Mouse (Mus musculus): ENCODE results near the gene Cul4a. TPM values are rescaled to one million over a fixed set of nuclear protein-coding genes. Genes with fewer than 3 reads are reported as not detected.

Cul4a gene
- total and polyA plus RNA-seq, 3 experiments, result 35.0 to 76.0 (median 68.5) TPM

DNA sequence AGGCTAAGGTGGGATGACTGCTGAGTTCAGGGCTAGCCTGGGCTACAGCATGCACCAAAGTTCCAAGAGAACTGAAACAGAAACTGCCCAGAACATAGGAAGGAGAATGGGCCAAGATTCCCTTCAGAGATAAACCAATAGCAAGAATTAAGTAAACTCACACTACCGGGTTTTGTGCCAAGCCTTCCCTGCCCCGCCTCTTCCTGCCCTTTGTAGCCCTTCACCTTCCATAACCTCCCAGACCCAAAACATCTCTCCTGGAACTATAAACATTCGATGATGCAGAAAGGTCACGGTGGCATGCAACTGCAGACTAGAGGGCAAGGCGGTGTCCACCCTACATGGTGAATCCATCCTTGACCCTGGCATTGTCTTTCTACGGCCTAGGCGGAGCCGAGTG, 84.8 kb downstream of the Cul4a start:
- no peak overlapping the region for H3K27ac ChIP-seq
- H3K4me1 ChIP-seq (ENCODE audit: control insufficient read depth, insufficient read depth, low read length), result no peaks in the 10 kb centered on the region
- no peaks in the 10 kb centered on the region for H3K36me3 ChIP-seq (ENCODE audit: control insufficient read depth, insufficient read depth, low read length)
- DNase-seq, result no peak
- H3K79me2 ChIP-seq (replicated peaks; ENCODE audit: control insufficient read depth, insufficient read depth, low read length), result no peaks in the 10 kb centered on the region
- WGBS, result 84% methylated on average over 8 of the region's 8 CpGs
- no peak overlapping the region for H3K4me3 ChIP-seq
- H3K9ac ChIP-seq (ENCODE audit: low read depth, low read length), result no peak overlapping the region
- H3K27me3 ChIP-seq (ENCODE audit: control insufficient read depth, insufficient read depth, low read length), result no peaks in the 10 kb centered on the region
- TF ChIP-seq EP300 (IDR thresholded peaks at IDR 0.05; ENCODE audit: insufficient read depth, low read depth, low read length), result no peak
- no peak for TF ChIP-seq POLR2A (IDR thresholded peaks at IDR 0.05; ENCODE audit: insufficient read depth, low read depth, low read length)
- no peak for TF ChIP-seq CTCF (IDR thresholded peaks at IDR 0.05)
- intact Hi-C loops (cut with DNase I), result no loop called here

DNA sequence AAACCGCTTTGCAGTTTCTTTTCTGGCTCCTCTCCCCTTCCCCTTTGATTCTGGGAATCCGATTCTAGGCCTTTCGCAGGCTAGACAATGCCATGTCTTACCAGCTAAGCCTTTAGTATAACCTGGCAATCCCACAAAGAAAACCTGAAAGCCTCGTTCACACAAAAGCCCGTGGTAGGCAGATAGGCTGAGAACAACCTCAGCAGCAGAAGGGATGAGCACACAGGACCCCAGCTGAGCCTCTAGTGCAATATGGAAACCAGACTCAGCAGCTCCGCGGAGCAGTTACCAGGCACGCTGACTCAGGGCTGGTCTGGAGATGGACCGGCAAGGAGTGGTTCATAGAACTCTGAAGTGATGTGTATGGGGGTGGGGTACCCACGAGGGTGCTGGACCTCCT, 89.4 kb downstream of the Cul4a start:
- H3K4me1 ChIP-seq (ENCODE audit: control insufficient read depth, insufficient read depth, low read length), result no peaks in the 10 kb centered on the region
- WGBS, result 57% methylated on average over 10 of the region's 10 CpGs
- H3K4me3 ChIP-seq, result no peak overlapping the region
- no peaks in the 10 kb centered on the region for H3K79me2 ChIP-seq (replicated peaks; ENCODE audit: control insufficient read depth, insufficient read depth, low read length)
- no peaks in the 10 kb centered on the region for H3K36me3 ChIP-seq (ENCODE audit: control insufficient read depth, insufficient read depth, low read length)
- no peaks in the 10 kb centered on the region for H3K27me3 ChIP-seq (ENCODE audit: control insufficient read depth, insufficient read depth, low read length)
- H3K9ac ChIP-seq (ENCODE audit: low read depth, low read length), result no peak overlapping the region
- intact Hi-C loops (cut with DNase I), result no loop called here
- TF ChIP-seq POLR2A (IDR thresholded peaks at IDR 0.05; ENCODE audit: insufficient read depth, low read depth, low read length) (no peak), EP300 (IDR thresholded peaks at IDR 0.05; ENCODE audit: insufficient read depth, low read depth, low read length) (no peak), CTCF (IDR thresholded peaks at IDR 0.05) (no peak)
- no peak overlapping the region for H3K27ac ChIP-seq
- DNase-seq, result no peak

DNA sequence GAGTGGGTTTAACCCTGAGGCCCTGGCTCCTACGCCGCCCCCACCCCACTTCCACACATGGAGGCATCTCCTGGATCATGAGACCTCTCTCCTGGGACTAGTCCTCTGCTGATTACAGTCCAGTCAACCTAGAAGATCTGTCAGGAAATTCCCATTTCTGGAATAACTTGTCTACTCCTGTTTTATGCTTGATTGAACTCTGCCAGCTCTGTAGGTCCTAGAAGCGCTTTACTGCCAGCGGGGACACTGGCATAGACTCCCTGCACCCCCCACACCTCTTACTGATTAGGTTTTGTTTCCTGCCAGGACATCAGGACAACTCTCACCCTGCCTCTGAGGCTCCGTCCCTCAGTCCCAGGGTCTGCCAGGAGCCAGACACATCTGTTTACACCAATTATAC, 92.1 kb downstream of the Cul4a start:
- H3K27me3 ChIP-seq (ENCODE audit: control insufficient read depth, insufficient read depth, low read length), result peaks cover 2% of the 10 kb centered on the region
- H3K36me3 ChIP-seq (ENCODE audit: control insufficient read depth, insufficient read depth, low read length), result no peaks in the 10 kb centered on the region
- intact Hi-C loops (cut with DNase I), result no loop called here
- no peak overlapping the region for H3K9ac ChIP-seq (ENCODE audit: low read depth, low read length)
- H3K27ac ChIP-seq, result no peak overlapping the region
- no peak for TF ChIP-seq CTCF (IDR thresholded peaks at IDR 0.05)
- TF ChIP-seq POLR2A (IDR thresholded peaks at IDR 0.05; ENCODE audit: insufficient read depth, low read depth, low read length), result no peak
- TF ChIP-seq EP300 (IDR thresholded peaks at IDR 0.05; ENCODE audit: insufficient read depth, low read depth, low read length), result no peak
- no peak overlapping the region for H3K4me3 ChIP-seq
- no peak for DNase-seq
- WGBS, result 79% methylated on average over 5 of the region's 5 CpGs
- no peaks in the 10 kb centered on the region for H3K4me1 ChIP-seq (ENCODE audit: control insufficient read depth, insufficient read depth, low read length)
- H3K79me2 ChIP-seq (replicated peaks; ENCODE audit: control insufficient read depth, insufficient read depth, low read length), result no peaks in the 10 kb centered on the region

Small RNA genes lying within 50 kb of the gene (microRNA-seq; reads per million reads assigned to microRNA genes)
- gene Mir1968, result 58.7 to 68.4 reads per million in 2 experiments
- gene Mir7065, result 0 to 0.39 reads per million in 2 experiments

Other genes starting within 250 kb of the Cul4a start
- 100 to 1,000 TPM in 1 of 2 experiments, 10 to 100 TPM in 1; 58.4 to 104 TPM for gene Mcf2l, start 231.8 kb upstream of the Cul4a start, total RNA-seq (2021)
- gene Mcf2l, start 231.8 kb upstream of the Cul4a start, polyA plus RNA-seq (2012; rRNA removed), result 30.3 and 40.2 TPM in 2 replicates
- under 1 TPM; 0.21 to 0.45 TPM for gene F7, start 79.6 kb upstream of the Cul4a start, total RNA-seq (2021)
- gene F7, start 79.6 kb upstream of the Cul4a start, polyA plus RNA-seq (2012; rRNA removed), result 0.21 and 0.38 TPM in 2 replicates
- under 1 TPM; 0.60 to 0.96 TPM for gene F10, start 68.3 kb upstream of the Cul4a start, total RNA-seq (2021)
- gene F10, start 68.3 kb upstream of the Cul4a start, polyA plus RNA-seq (2012; rRNA removed), result 0.33 and 0.47 TPM in 2 replicates
- not detected for gene Proz, start 44.7 kb upstream of the Cul4a start, total RNA-seq (2021)
- gene Proz, start 44.7 kb upstream of the Cul4a start, polyA plus RNA-seq (2012; rRNA removed), result 0.20 TPM in 1 of 2 replicates, not detected in the other
- 10 to 100 TPM in 1 of 2 experiments, 1 to 10 TPM in 1; 8.2 to 10.3 TPM for gene Pcid2, start 162 bp upstream of the Cul4a start, total RNA-seq (2021)
- gene Pcid2, start 162 bp upstream of the Cul4a start, polyA plus RNA-seq (2012; rRNA removed), result 12.9 and 14.4 TPM in 2 replicates
- gene Lamp1, start 53.5 kb downstream of the Cul4a start, total RNA-seq (2021), result 100 to 1,000 TPM; 406 to 437 TPM
- 462 and 645 TPM in 2 replicates for gene Lamp1, start 53.5 kb downstream of the Cul4a start, polyA plus RNA-seq (2012; rRNA removed)
- gene Grtp1, start 95.0 kb downstream of the Cul4a start, total RNA-seq (2021), result 1 to 10 TPM; 3.9 to 5.1 TPM
- gene Grtp1, start 95.0 kb downstream of the Cul4a start, polyA plus RNA-seq (2012; rRNA removed), result 3.8 and 5.6 TPM in 2 replicates
- 100 to 1,000 TPM; 587 to 599 TPM for gene Adprhl1, start 148.5 kb downstream of the Cul4a start, total RNA-seq (2021)
- 371 and 464 TPM in 2 replicates for gene Adprhl1, start 148.5 kb downstream of the Cul4a start, polyA plus RNA-seq (2012; rRNA removed)
- gene Dcun1d2, start 182.5 kb downstream of the Cul4a start, total RNA-seq (2021), result 10 to 100 TPM; 63.1 to 64.6 TPM
- gene Dcun1d2, start 182.5 kb downstream of the Cul4a start, polyA plus RNA-seq (2012; rRNA removed), result 52.1 and 74.2 TPM in 2 replicates
- gene Tmco3, start 182.6 kb downstream of the Cul4a start, total RNA-seq (2021), result 10 to 100 TPM; 24.4 to 29.4 TPM
- 29.1 and 30.0 TPM in 2 replicates for gene Tmco3, start 182.6 kb downstream of the Cul4a start, polyA plus RNA-seq (2012; rRNA removed)
- gene Tfdp1, start 233.1 kb downstream of the Cul4a start, total RNA-seq (2021), result 10 to 100 TPM; 35.1 to 41.7 TPM
- gene Tfdp1, start 233.1 kb downstream of the Cul4a start, polyA plus RNA-seq (2012; rRNA removed), result 19.3 and 40.8 TPM in 2 replicates

Measured in heart, adult 2 months (tissue).